Mouse (Mus musculus) olfactory bulb, adult 2 months (tissue): ENCODE data around the gene Scn5a.

Source experiments
- CTCF ChIP-seq: fragments of 200-500 bp; IDR thresholded peaks from 2 replicates; pipeline ENCODE4 v1.5.1; 2012; ENCODE audit warnings: low read depth, mild to moderate bottlenecking, low read length, moderate library complexity; ENCODE audit not compliant: insufficient read depth
- POLR2A ChIP-seq: fragments of 200-500 bp; IDR thresholded peaks from 2 replicates; pipeline ENCODE4 v1.6.1; 2012; ENCODE audit warnings: mild to moderate bottlenecking, low read depth, low read length, moderate library complexity; ENCODE audit not compliant: insufficient read depth

DNA sequence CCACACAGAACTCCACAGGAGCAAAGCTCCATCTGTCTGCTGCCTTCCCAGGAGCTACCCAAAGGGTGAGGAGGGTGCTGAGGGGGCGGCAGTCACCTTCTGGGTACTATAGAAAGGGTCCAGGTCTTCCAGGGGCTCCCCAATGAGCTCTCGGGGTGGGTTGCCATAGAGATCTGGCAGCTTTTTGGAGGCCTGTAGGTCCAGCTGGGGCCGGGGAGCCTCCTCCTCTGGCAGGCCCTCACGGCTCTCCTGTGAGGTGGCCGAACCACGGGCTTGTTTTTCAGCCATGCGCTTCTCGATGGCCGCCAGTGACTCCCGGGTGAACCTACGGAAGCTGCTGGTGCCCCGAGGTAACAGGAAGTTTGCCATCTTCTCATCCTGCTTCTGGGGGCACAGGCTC lies 16.6 kb downstream of the Scn5a start:
- no peak for TF ChIP-seq POLR2A
- no peak for TF ChIP-seq CTCF
